Mouse (Mus musculus): ENCODE data around the gene Dll4. TPM values are rescaled to one million over a fixed set of nuclear protein-coding genes. Genes with fewer than 3 reads are reported as not detected.

The Dll4 gene
- polyA plus RNA-seq, 1 experiment from 2014 or later, result 5.0 TPM

GRCm38 (mm10) chr2:119299981-119300818 is 25.4 kb upstream of the Dll4 start:
- H3K4me2 ChIP-seq (ENCODE audit: low read depth, low read length), result peak overlapping the region; percentile 36
- no peaks in the 10 kb centered on the region for H3K9me3 ChIP-seq (ENCODE audit: control insufficient read depth, low read length)
- no peak overlapping the region for H3K4me3 ChIP-seq (ENCODE audit: low read depth, low read length)
- DNase-seq (ENCODE audit: low spot score) (peak; percentile 90), ATAC-seq (ENCODE audit: low read depth) (peak; percentile 90)
- H3K9ac ChIP-seq (ENCODE audit: low read depth, low read length), result no peak overlapping the region
- H3K27me3 ChIP-seq (replicated peaks; ENCODE audit: control insufficient read depth, insufficient read depth, low read length), result no peaks in the 10 kb centered on the region
- whole genome bisulfite sequencing, result 8% methylated on average over 6 of the region's 15 CpGs
- peaks cover 41% of the 10 kb centered on the region for H3K36me3 ChIP-seq (ENCODE audit: control insufficient read depth, insufficient read depth, low read length)
- peaks cover 6% of the 10 kb centered on the region; the same call in 1 of the 2 replicates for H3K4me1 ChIP-seq (ENCODE audit: control insufficient read depth, insufficient read depth, low read length)
- H3K27ac ChIP-seq (replicated peaks; ENCODE audit: low read depth, low read length), result no peak overlapping the region

GRCm38 (mm10) chr2:119300819-119301493 is 24.6 kb upstream of the Dll4 start:
- no peak for DNase-seq (ENCODE audit: low spot score)
- Histone ChIP-seq H3K36me3 (ENCODE audit: control insufficient read depth, insufficient read depth, low read length) (peaks cover 37% of the 10 kb centered on the region), H3K27ac (replicated peaks; ENCODE audit: low read depth, low read length) (no peak overlapping the region), H3K4me1 (ENCODE audit: control insufficient read depth, insufficient read depth, low read length) (peaks cover 6% of the 10 kb centered on the region; the same call in 1 of the 2 replicates), H3K4me2 (ENCODE audit: low read depth, low read length) (peak overlapping the region; percentile 36; the same call in 1 of the 2 replicates), H3K9me3 (ENCODE audit: control insufficient read depth, low read length) (no peaks in the 10 kb centered on the region), H3K4me3 (ENCODE audit: low read depth, low read length) (no peak overlapping the region), H3K27me3 (replicated peaks; ENCODE audit: control insufficient read depth, insufficient read depth, low read length) (no peaks in the 10 kb centered on the region), H3K9ac (ENCODE audit: low read depth, low read length) (no peak overlapping the region)
- ATAC-seq (ENCODE audit: low read depth), result no peak
- WGBS, result 25% methylated on average over 5 of the region's 7 CpGs

- H3K4me1 ChIP-seq (ENCODE audit: control insufficient read depth, insufficient read depth, low read length), result peaks cover 6% of the 10 kb centered on the region; the same call in 1 of the 2 replicates
- ATAC-seq (ENCODE audit: low read depth), result no peak
- no peak for DNase-seq (ENCODE audit: low spot score)
- no peak overlapping the region for H3K4me3 ChIP-seq (ENCODE audit: low read depth, low read length)
- H3K9ac ChIP-seq (ENCODE audit: low read depth, low read length), result no peak overlapping the region
- 67% methylated on average over 6 of the region's 6 CpGs for WGBS
- peaks cover 19% of the 10 kb centered on the region for H3K36me3 ChIP-seq (ENCODE audit: control insufficient read depth, insufficient read depth, low read length)
- no peak overlapping the region for H3K4me2 ChIP-seq (ENCODE audit: low read depth, low read length)
- no peak overlapping the region for H3K27ac ChIP-seq (replicated peaks; ENCODE audit: low read depth, low read length)
- no peaks in the 10 kb centered on the region for H3K27me3 ChIP-seq (replicated peaks; ENCODE audit: control insufficient read depth, insufficient read depth, low read length)
- H3K9me3 ChIP-seq (ENCODE audit: control insufficient read depth, low read length), result no peaks in the 10 kb centered on the region
Observed at GRCm38 (mm10) chr2:119302876-119303275, 22.7 kb upstream of the Dll4 start.

GRCm38 (mm10) chr2:119304391-119304790 is 21.2 kb upstream of the Dll4 start:
- Histone ChIP-seq H3K4me3 (ENCODE audit: low read depth, low read length) (no peak overlapping the region), H3K9ac (ENCODE audit: low read depth, low read length) (no peak overlapping the region), H3K9me3 (ENCODE audit: control insufficient read depth, low read length) (no peaks in the 10 kb centered on the region), H3K36me3 (ENCODE audit: control insufficient read depth, insufficient read depth, low read length) (0 out of 2 replicates have a peak, but pooled peaks cover 4% of the 10 kb centered on the region), H3K4me2 (ENCODE audit: low read depth, low read length) (no peak overlapping the region), H3K27ac (replicated peaks; ENCODE audit: low read depth, low read length) (no peak overlapping the region), H3K27me3 (replicated peaks; ENCODE audit: control insufficient read depth, insufficient read depth, low read length) (no peaks in the 10 kb centered on the region), H3K4me1 (ENCODE audit: control insufficient read depth, insufficient read depth, low read length) (peaks cover 6% of the 10 kb centered on the region; the same call in 1 of the 2 replicates)
- ATAC-seq (ENCODE audit: low read depth), result no peak
- 49% methylated on average over 3 of the region's 3 CpGs for WGBS
- no peak for DNase-seq (ENCODE audit: low spot score)

GRCm38 (mm10) chr2:119304798-119305208 is 20.8 kb upstream of the Dll4 start:
- peak; percentile 42; the same call in 1 of the 2 replicates for ATAC-seq (ENCODE audit: low read depth)

GRCm38 (mm10) chr2:119311544-119311943 is 14.0 kb upstream of the Dll4 start:
- H3K4me2 ChIP-seq (ENCODE audit: low read depth, low read length), result no peak overlapping the region
- no peak for ATAC-seq (ENCODE audit: low read depth)
- no peaks in the 10 kb centered on the region for H3K27me3 ChIP-seq (replicated peaks; ENCODE audit: control insufficient read depth, insufficient read depth, low read length)
- no peaks in the 10 kb centered on the region for H3K9me3 ChIP-seq (ENCODE audit: control insufficient read depth, low read length)
- no peak overlapping the region for H3K4me3 ChIP-seq (ENCODE audit: low read depth, low read length)
- 33% methylated on average over 12 of the region's 12 CpGs for WGBS
- no peaks in the 10 kb centered on the region for H3K36me3 ChIP-seq (ENCODE audit: control insufficient read depth, insufficient read depth, low read length)
- no peak for DNase-seq (ENCODE audit: low spot score)
- no peak overlapping the region for H3K27ac ChIP-seq (replicated peaks; ENCODE audit: low read depth, low read length)
- H3K4me1 ChIP-seq (ENCODE audit: control insufficient read depth, insufficient read depth, low read length), result no peaks in the 10 kb centered on the region
- no peak overlapping the region for H3K9ac ChIP-seq (ENCODE audit: low read depth, low read length)

More at GRCm38 (mm10) chr2:119304798-119305208, 20.8 kb upstream of the Dll4 start:
- no peak overlapping the region for H3K27ac ChIP-seq (replicated peaks; ENCODE audit: low read depth, low read length)
- H3K9ac ChIP-seq (ENCODE audit: low read depth, low read length), result no peak overlapping the region
- H3K4me3 ChIP-seq (ENCODE audit: low read depth, low read length), result no peak overlapping the region
- no peaks in the 10 kb centered on the region for H3K36me3 ChIP-seq (ENCODE audit: control insufficient read depth, insufficient read depth, low read length)
- peaks cover 6% of the 10 kb centered on the region; the same call in 1 of the 2 replicates for H3K4me1 ChIP-seq (ENCODE audit: control insufficient read depth, insufficient read depth, low read length)
- H3K27me3 ChIP-seq (replicated peaks; ENCODE audit: control insufficient read depth, insufficient read depth, low read length), result no peaks in the 10 kb centered on the region
- 14% methylated on average over 3 of the region's 3 CpGs for WGBS
- no peaks in the 10 kb centered on the region for H3K9me3 ChIP-seq (ENCODE audit: control insufficient read depth, low read length)
- DNase-seq (ENCODE audit: low spot score), result no peak
- H3K4me2 ChIP-seq (ENCODE audit: low read depth, low read length), result no peak overlapping the region

GRCm38 (mm10) chr2:119312380-119312958 is 13.1 kb upstream of the Dll4 start:
- Histone ChIP-seq H3K9ac (ENCODE audit: low read depth, low read length) (no peak overlapping the region), H3K4me2 (ENCODE audit: low read depth, low read length) (no peak overlapping the region), H3K27ac (replicated peaks; ENCODE audit: low read depth, low read length) (no peak overlapping the region), H3K36me3 (ENCODE audit: control insufficient read depth, insufficient read depth, low read length) (no peaks in the 10 kb centered on the region), H3K4me1 (ENCODE audit: control insufficient read depth, insufficient read depth, low read length) (no peaks in the 10 kb centered on the region), H3K4me3 (ENCODE audit: low read depth, low read length) (no peak overlapping the region), H3K9me3 (ENCODE audit: control insufficient read depth, low read length) (no peaks in the 10 kb centered on the region), H3K27me3 (replicated peaks; ENCODE audit: control insufficient read depth, insufficient read depth, low read length) (no peaks in the 10 kb centered on the region)
- DNase-seq (ENCODE audit: low spot score) (no peak), ATAC-seq (ENCODE audit: low read depth) (no peak)
- 64% methylated on average over 2 of the region's 2 CpGs for WGBS

- no peak overlapping the region for H3K4me2 ChIP-seq (ENCODE audit: low read depth, low read length)
- H3K4me3 ChIP-seq (ENCODE audit: low read depth, low read length), result no peak overlapping the region
- no peak overlapping the region; the same call in 1 of the 2 replicates for H3K9ac ChIP-seq (ENCODE audit: low read depth, low read length)
- WGBS, result 17% methylated on average over 10 of the region's 10 CpGs
- ATAC-seq (ENCODE audit: low read depth) (peak; percentile 62; the same call in 1 of the 2 replicates), DNase-seq (ENCODE audit: low spot score) (no peak)
- H3K4me1 ChIP-seq (ENCODE audit: control insufficient read depth, insufficient read depth, low read length), result no peaks in the 10 kb centered on the region
- H3K36me3 ChIP-seq (ENCODE audit: control insufficient read depth, insufficient read depth, low read length), result no peaks in the 10 kb centered on the region
- no peaks in the 10 kb centered on the region for H3K9me3 ChIP-seq (ENCODE audit: control insufficient read depth, low read length)
- no peak overlapping the region for H3K27ac ChIP-seq (replicated peaks; ENCODE audit: low read depth, low read length)
- no peaks in the 10 kb centered on the region for H3K27me3 ChIP-seq (replicated peaks; ENCODE audit: control insufficient read depth, insufficient read depth, low read length)
Observed at GRCm38 (mm10) chr2:119313780-119314479, 11.7 kb upstream of the Dll4 start.
